Mouse (Mus musculus) hindbrain, embryonic 13.5 days (tissue): ENCODE measurements at regions not wholly inside any gene's neighbourhood (a gene's known extent, or its start where the extent isn't known, plus 50 kb on each side); places are given as distances from the start of the nearest gene placed in this dataset. TPM values are rescaled to one million over a fixed set of nuclear protein-coding genes. Genes with fewer than 3 reads are reported as not detected.

Experiments
- ATAC-seq: fragments of 200-750 bp; cut with Nextera tagmentation; 2 replicates; pipeline ENCODE4 v1.8.0; 2017; ENCODE audit warnings: moderate TSS enrichment; ENCODE audit not compliant: low FRiP score
- H3K27ac ChIP-seq: fragments of 300-500 bp; sonication (generic); 2 replicates; pipeline ENCODE4 v1.5.1; 2015; ENCODE audit warnings: inconsistent platforms, mild to moderate bottlenecking, moderate library complexity
- H3K27me3 ChIP-seq: fragments of 300-500 bp; sonication (generic); 2 replicates; pipeline ENCODE4 v1.6.1; 2015; ENCODE audit warnings: mild to moderate bottlenecking, inconsistent platforms
- H3K36me3 ChIP-seq: fragments of 300-500 bp; sonication (generic); 2 replicates; pipeline ENCODE4 v1.6.1; 2015; ENCODE audit warnings: mild to moderate bottlenecking, inconsistent platforms
- H3K4me1 ChIP-seq: fragments of 300-500 bp; sonication (generic); replicated peaks from 2 replicates; pipeline ENCODE4 v1.6.1; 2015; ENCODE audit warnings: inconsistent platforms
- H3K4me2 ChIP-seq: fragments of 300-500 bp; sonication (generic); 2 replicates; pipeline ENCODE4 v1.6.1; 2015; ENCODE audit warnings: inconsistent platforms, mild to moderate bottlenecking, moderate library complexity
- H3K4me3 ChIP-seq: fragments of 300-500 bp; sonication (generic); 2 replicates; pipeline ENCODE4 v1.5.1; 2015; ENCODE audit warnings: mild to moderate bottlenecking, inconsistent platforms
- H3K9ac ChIP-seq: fragments of 300-500 bp; sonication (generic); 2 replicates; pipeline ENCODE4 v1.6.1; 2015; ENCODE audit warnings: mild to moderate bottlenecking, inconsistent platforms
- H3K9me3 ChIP-seq: fragments of 300-500 bp; sonication (generic); 2 replicates; pipeline ENCODE4 v1.6.1; 2016; ENCODE audit warnings: inconsistent platforms
- WGBS: fragments of 180-500 bp; shearing (Covaris S2); methylation state at CpG from one replicate; pipeline ENCODE4 v1.1.7; 2015; 5-methylcytosine and 5-hydroxymethylcytosine counted together
- microRNA-seq: library from miRNA; unstranded; fragments of <30 nt; microRNA quantifications from one replicate; pipeline ENCODE4, GENCODE M21; 2016

DNA sequence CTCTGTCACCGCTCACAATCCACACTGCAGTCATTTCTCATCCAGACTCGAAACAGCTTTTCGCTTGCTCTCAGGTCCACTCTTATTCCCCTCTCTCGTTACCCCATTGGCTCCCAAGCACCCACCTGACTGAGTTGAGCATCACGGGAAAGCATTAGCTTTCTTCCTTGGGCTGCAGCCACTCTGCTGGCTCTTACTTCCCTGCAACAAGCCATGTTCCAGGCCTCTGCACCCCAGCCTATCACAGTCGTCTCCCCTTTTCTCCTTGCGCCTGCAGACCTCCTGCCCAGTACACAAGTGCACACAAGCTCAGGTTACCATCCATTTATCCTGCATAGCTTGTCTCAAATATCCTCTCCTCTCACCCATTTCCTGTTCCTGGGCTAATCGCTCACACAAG lies 88.5 kb upstream of the Tmem260 start:
- H3K9me3 ChIP-seq, result no peaks in the 10 kb centered on the region
- 78% methylated on average over 8 of the region's 8 CpGs for WGBS
- H3K9ac ChIP-seq, result no peak overlapping the region

DNA sequence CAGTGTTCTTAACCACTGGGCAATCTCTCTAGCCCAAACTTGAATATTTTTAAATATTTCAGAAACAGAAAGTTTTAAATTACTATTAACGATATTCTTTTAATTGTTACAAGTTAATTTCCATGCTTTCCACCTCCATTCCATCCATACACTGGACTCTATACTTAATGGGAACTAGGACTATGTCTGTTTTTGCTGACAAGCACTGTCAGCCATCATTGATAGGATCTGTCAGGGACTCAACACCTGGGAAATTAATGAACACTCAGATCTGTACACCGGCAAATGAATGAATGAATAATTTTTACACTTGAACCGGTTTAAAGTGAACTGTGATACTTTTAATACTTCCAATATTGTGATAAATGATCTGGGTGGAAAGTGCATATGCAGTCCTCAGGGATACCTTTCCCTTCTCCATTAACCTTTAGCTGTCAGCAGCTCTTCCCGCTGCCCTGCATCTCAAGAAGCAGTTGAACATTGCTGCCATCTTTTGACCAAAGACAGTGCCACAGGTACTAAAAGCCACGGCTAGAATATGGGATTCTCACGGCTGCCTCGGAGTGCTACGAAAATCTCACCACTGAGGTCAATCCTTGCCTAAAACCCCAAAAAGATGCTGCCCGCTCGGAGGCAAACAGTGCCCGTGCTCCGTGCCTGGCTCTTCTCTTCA lies 87.3 kb upstream of the Tmem260 start:
- peak; percentile 74 for ATAC-seq

More for the DNA sequence above, 88.5 kb upstream of the Tmem260 start:
- Histone ChIP-seq H3K27ac (no peak overlapping the region), H3K4me1 (no peaks in the 10 kb centered on the region), H3K4me3 (no peak overlapping the region), H3K4me2 (no peak overlapping the region), H3K27me3 (0 out of 2 replicates have a peak, but pooled peaks cover 4% of the 10 kb centered on the region), H3K36me3 (no peaks in the 10 kb centered on the region)
- no peak for ATAC-seq

DNA sequence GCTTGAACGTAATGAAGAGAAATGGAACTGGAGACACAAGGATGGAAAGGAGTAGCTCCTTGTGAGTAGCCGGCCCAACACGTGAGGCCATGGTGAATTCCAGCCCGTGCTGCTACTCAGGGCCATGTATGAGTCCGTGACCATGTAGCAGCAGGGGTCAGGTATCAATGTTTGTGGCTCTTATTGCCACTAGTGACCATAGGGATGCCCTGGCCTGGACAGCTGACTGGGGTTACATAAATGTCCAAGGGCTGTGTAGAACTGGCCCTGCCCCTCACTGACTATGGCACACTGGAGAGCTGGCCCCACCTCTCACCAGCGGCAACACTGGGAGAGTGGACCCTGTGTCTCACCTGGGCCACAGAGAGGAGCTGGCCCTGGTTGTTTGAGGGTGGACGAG lies 84.1 kb upstream of the Tmem260 start:
- Histone ChIP-seq H3K4me1 (no peaks in the 10 kb centered on the region), H3K9ac (no peak overlapping the region), H3K9me3 (no peaks in the 10 kb centered on the region), H3K4me3 (no peak overlapping the region), H3K4me2 (no peak overlapping the region), H3K36me3 (no peaks in the 10 kb centered on the region), H3K27ac (no peak overlapping the region), H3K27me3 (0 out of 2 replicates have a peak, but pooled peaks cover 4% of the 10 kb centered on the region)
- ATAC-seq, result no peak
- 88% methylated on average over 7 of the region's 7 CpGs for WGBS

More for the DNA sequence above, 87.3 kb upstream of the Tmem260 start:
- Histone ChIP-seq H3K27me3 (0 out of 2 replicates have a peak, but pooled peaks cover 4% of the 10 kb centered on the region), H3K9me3 (no peaks in the 10 kb centered on the region), H3K9ac (no peak overlapping the region), H3K36me3 (no peaks in the 10 kb centered on the region), H3K27ac (no peak overlapping the region), H3K4me1 (no peaks in the 10 kb centered on the region), H3K4me2 (no peak overlapping the region), H3K4me3 (no peak overlapping the region)
- WGBS, result 49% methylated on average over 12 of the region's 12 CpGs

DNA sequence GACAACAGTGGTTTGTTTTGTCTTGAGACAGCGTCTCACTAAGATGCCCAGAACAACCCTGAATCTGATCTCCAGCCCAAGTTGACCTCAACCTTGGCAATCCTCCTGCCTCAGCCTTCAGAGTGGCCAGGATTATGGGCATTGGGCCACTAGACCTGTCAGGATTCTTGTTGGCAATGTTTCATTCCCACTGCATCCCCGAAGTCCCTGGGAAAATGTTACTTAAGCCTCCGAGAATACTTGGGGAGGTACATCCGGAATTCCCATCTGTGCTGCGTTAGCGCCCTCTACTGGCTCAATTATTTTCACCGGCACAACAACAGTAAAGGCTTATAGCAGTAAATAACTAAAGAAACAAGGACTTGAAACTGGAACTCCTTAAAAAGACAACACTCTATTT lies 78.9 kb upstream of the Tmem260 start:
- 0 out of 2 replicates have a peak, but pooled peaks cover 14% of the 10 kb centered on the region for H3K27me3 ChIP-seq
- H3K4me3 ChIP-seq, result no peak overlapping the region
- no peak overlapping the region for H3K9ac ChIP-seq
- no peak overlapping the region for H3K27ac ChIP-seq
- ATAC-seq, result no peak
- no peak overlapping the region for H3K4me2 ChIP-seq
- H3K9me3 ChIP-seq, result no peaks in the 10 kb centered on the region
- H3K4me1 ChIP-seq, result no peaks in the 10 kb centered on the region
- H3K36me3 ChIP-seq, result no peaks in the 10 kb centered on the region
- 20% methylated on average over 7 of the region's 7 CpGs for WGBS

DNA sequence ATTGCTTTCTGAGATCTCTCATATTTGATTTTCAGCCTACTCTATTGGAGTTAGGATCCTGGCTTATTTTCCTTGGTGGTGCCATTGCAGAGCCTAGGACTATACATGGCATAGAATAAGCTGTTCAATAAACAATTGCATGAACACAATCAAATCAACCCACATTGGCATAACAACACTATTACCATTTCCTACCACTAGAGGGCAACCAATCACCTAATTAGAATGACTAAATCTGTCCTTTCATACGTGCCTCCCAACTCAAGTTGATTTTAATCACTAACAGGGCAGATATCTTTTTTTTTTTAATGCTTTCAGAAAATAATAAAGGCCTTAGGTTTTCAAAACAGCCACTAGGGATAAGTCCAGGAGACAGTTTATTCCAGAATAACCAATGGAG lies 75.6 kb upstream of the Tmem260 start:
- H3K27ac ChIP-seq, result no peak overlapping the region
- 0% methylated on average over 1 of the region's 1 CpGs for WGBS
- H3K9ac ChIP-seq, result no peak overlapping the region
- no peak overlapping the region for H3K4me3 ChIP-seq
- H3K9me3 ChIP-seq, result no peaks in the 10 kb centered on the region
- no peak overlapping the region for H3K4me2 ChIP-seq
- no peaks in the 10 kb centered on the region for H3K4me1 ChIP-seq
- H3K27me3 ChIP-seq, result 0 out of 2 replicates have a peak, but pooled peaks cover 14% of the 10 kb centered on the region
- no peaks in the 10 kb centered on the region for H3K36me3 ChIP-seq
- ATAC-seq, result 0 out of 2 replicates have a peak, but pooled peaks have one; percentile 40

DNA sequence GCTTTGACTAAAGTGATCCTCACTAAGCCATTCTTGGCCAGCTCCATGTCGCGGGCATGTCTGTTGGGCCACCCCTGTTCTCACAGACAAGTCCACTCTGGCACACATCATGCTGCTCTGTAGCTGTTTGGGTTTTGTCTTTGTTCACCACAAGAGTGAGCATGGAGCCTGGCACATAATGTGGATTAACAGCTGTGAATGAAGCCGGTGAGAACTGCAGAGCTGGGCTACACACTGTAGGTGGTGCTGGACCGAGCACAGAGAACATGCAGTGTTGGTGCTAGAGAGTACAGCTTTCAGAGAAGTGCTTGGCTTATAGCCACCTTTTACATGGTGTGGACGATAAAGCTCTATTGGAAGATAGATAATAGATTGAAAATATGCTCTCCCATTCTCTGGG lies 74.2 kb upstream of the Tmem260 start:
- H3K27me3 ChIP-seq, result 0 out of 2 replicates have a peak, but pooled peaks cover 14% of the 10 kb centered on the region
- 64% methylated on average over 5 of the region's 5 CpGs for WGBS
- H3K4me1 ChIP-seq, result no peaks in the 10 kb centered on the region
- H3K4me2 ChIP-seq, result no peak overlapping the region
- no peak overlapping the region for H3K4me3 ChIP-seq
- H3K36me3 ChIP-seq, result no peaks in the 10 kb centered on the region
- H3K9ac ChIP-seq, result no peak overlapping the region
- peak; percentile 80 for ATAC-seq
- H3K27ac ChIP-seq, result no peak overlapping the region
- H3K9me3 ChIP-seq, result no peaks in the 10 kb centered on the region

DNA sequence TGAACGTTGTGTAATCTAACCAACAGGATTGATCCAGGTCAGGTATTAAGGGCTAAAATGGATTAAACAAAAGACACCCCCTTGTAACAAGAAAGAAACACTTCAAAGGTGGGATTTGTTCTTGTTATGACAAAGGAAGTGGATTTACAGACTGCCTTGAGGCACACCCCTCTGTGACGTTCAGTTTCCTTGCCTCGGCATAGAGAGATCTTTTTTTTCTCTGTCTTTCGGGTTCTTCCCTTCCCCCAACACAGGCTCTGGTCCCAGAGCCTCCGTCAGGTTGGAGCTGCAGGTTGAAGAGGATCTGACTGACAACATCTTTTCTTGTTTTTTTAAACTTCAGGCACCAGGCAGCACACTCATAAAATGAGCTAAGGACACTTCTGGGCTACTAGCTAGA lies 69.8 kb upstream of the Tmem260 start:
- ATAC-seq, result no peak

More for the DNA sequence above, 69.8 kb upstream of the Tmem260 start:
- 61% methylated on average over 5 of the region's 5 CpGs for WGBS
- Histone ChIP-seq H3K4me2 (no peak overlapping the region), H3K9me3 (no peaks in the 10 kb centered on the region), H3K9ac (no peak overlapping the region), H3K36me3 (no peaks in the 10 kb centered on the region), H3K27ac (no peak overlapping the region), H3K4me3 (no peak overlapping the region), H3K4me1 (no peaks in the 10 kb centered on the region), H3K27me3 (no peaks in the 10 kb centered on the region)

Small RNA genes in the stretch of these regions (microRNA-seq; reads per million reads assigned to microRNA genes)
- gene Gm23881, result not detected
